22 mouse cellular contexts compared by ENCODE assay signal in genomic region chr7:84261341-84261740, GRCm38 (mm10).
DNase-seq lines count a peak whose midpoint lies in the region; ATAC-seq lines count a peak whose summit lies in the region.
"Had no signal": no experiment of that assay in that cellular context is flagged by ENCODE, and none has a peak within 500 bp of the region (broad histone marks: within the 10 kb centered on the region; RNA-seq: fewer than 3 reads in every experiment).

No protein-coding gene starts in this region.

- H3K9me3 ChIP-seq in lung, embryonic 16.5 days (ENCODE audit: control insufficient read depth, low read length), result no peaks in the 10 kb centered on the region
- H3K9me3 ChIP-seq: embryonic facial prominence, embryonic 15.5 days; limb, embryonic 13.5 days; midbrain, embryonic 12.5 days; neural tube, embryonic 15.5 days had no signal

- H3K36me3 ChIP-seq in lung, embryonic 16.5 days (ENCODE audit: control insufficient read depth, insufficient read depth, low read length), result no peaks in the 10 kb centered on the region

- peak; percentile 49; the same call in 1 of the 2 replicates for ATAC-seq in lung, embryonic 16.5 days (ENCODE audit: low read depth)

- peak; percentile 15 to 35 for DNase-seq in cerebellum, postnatal 14 days
- DNase-seq in cerebellum, adult 9-11 months, result no peak
- DNase-seq in lung, adult 18-20 months, result no peak
- peak; percentile 17 for DNase-seq in brain, adult 2 months (ENCODE audit: low read depth, low spot score)
- no peak for DNase-seq in liver
- no peak for DNase-seq in urinary bladder, adult 2 months (ENCODE audit: low spot score)
- DNase-seq: cerebellum, adult 9-10 months; embryo, embryonic 11 days; gastrocnemius, adult 2 months; kidney, adult 18-20 months; right cerebral cortex, postnatal 14 days; spleen, adult 18-20 months had no signal

- no peak overlapping the region for H3K4me3 ChIP-seq in lung, embryonic 16.5 days (ENCODE audit: low read length)
- H3K4me3 ChIP-seq: embryonic facial prominence, embryonic 15.5 days; gastrocnemius, adult 2 months; limb, embryonic 13.5 days; midbrain, embryonic 12.5 days; myocyte; neural tube, embryonic 15.5 days had no signal

- no peaks in the 10 kb centered on the region for H3K27me3 ChIP-seq in lung, embryonic 16.5 days (ENCODE audit: control insufficient read depth, insufficient read depth, low read depth, low read length)
- H3K27me3 ChIP-seq: CH12.LX; embryonic facial prominence, embryonic 15.5 days; limb, embryonic 13.5 days; midbrain, embryonic 12.5 days; neural tube, embryonic 15.5 days had no signal

- no peak overlapping the region for H3K4me2 ChIP-seq in lung, embryonic 16.5 days (ENCODE audit: low read depth, low read length)
- H3K4me2 ChIP-seq: embryonic facial prominence, embryonic 15.5 days; heart, embryonic 11.5 days; limb, embryonic 13.5 days; midbrain, embryonic 12.5 days; neural tube, embryonic 15.5 days had no signal

- H3K27ac ChIP-seq in lung, embryonic 16.5 days (ENCODE audit: low read length), result no peak overlapping the region
- H3K27ac ChIP-seq: embryonic facial prominence, embryonic 15.5 days; gastrocnemius, adult 2 months; kidney, postnatal 0 days; limb, embryonic 13.5 days; liver, embryonic 14.5 days; midbrain, embryonic 12.5 days; neural tube, embryonic 15.5 days had no signal

- H3K4me1 ChIP-seq in lung, embryonic 16.5 days (replicated peaks; ENCODE audit: control insufficient read depth, insufficient read depth, low read length), result peaks cover 3% of the 10 kb centered on the region
- H3K4me1 ChIP-seq: embryonic facial prominence, embryonic 15.5 days; limb, embryonic 13.5 days; midbrain, embryonic 12.5 days; neural tube, embryonic 15.5 days had no signal

- WGBS in lung, embryonic 16.5 days, result 53% methylated on average over 6 of the region's 6 CpGs

- no peak overlapping the region for H3K9ac ChIP-seq in lung, embryonic 16.5 days (ENCODE audit: low read length)
- H3K9ac ChIP-seq: embryonic facial prominence, embryonic 15.5 days; limb, embryonic 13.5 days; liver, embryonic 14.5 days; midbrain, embryonic 12.5 days; neural tube, embryonic 15.5 days had no signal

Comparison
In these comparisons a context has a peak if more than half of its experiments do, and no peak if none do; other contexts are left out.
1. DNase-seq: peak in cerebellum, postnatal 14 days (2 of 2) and brain, adult 2 months (single experiment); none in cerebellum, adult 9-11 months (single experiment), lung, adult 18-20 months (0 of 2), liver (single experiment) and urinary bladder, adult 2 months (single experiment).